Mouse (Mus musculus) stomach, postnatal 0 days (tissue): ENCODE data around the gene Lrmda.

Source experiments
- CTCF ChIP-seq: IDR thresholded peaks from 2 replicates; pipeline ENCODE4 v1.5.1; 2016; ENCODE audit warnings: antibody characterized with exemption, low read depth, mild to moderate bottlenecking, moderate library complexity
- EP300 ChIP-seq: optimal IDR thresholded peaks from 2 replicates; pipeline ENCODE3; 2016; ENCODE audit warnings: antibody characterized with exemption

DNA sequence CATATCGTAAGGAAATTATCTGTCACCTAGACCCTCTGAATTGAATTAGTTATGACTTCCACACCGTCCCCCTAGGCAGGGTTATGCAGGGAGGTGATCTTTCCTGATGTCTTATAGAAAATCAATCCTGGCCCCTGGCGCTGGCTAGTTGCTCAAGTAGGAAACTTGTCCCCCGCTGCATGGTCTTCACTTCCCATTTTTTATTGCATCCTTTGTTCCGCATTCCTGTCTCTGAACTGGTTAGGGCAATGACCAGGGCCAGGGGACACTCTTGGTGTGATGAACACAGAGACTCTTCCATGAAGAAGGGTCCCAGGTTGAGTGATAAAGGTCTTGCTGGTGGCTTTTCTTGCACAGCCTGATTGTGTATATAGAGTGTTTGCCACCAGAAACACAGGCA, 53.9 kb downstream of the Lrmda start:
- TF ChIP-seq CTCF (no peak), EP300 (no peak)
